Mouse (Mus musculus) brown adipose tissue, adult 24 weeks (tissue): ENCODE measurements around the gene Itpkc. TPM values are rescaled to one million over a fixed set of nuclear protein-coding genes. Genes with fewer than 3 reads are reported as not detected.
A peak's percentile ranks its signal among the peaks of the same experiment; 100 is the strongest.

Experiments
- H3K27ac ChIP-seq: fragments of 200-500 bp; replicated peaks from 2 replicates; pipeline ENCODE4 v1.5.1; 2012; ENCODE audit warnings: low read depth, mild to moderate bottlenecking, low read length
- H3K4me1 ChIP-seq: fragments of 200-500 bp; 2 replicates; pipeline ENCODE4 v1.6.1; 2012; ENCODE audit warnings: low read length, mixed read lengths; ENCODE audit not compliant: control insufficient read depth, insufficient read depth, insufficient read length
- H3K4me3 ChIP-seq: fragments of 200-500 bp; 2 replicates; pipeline ENCODE4 v1.5.1; 2012; ENCODE audit warnings: low read depth, mild to moderate bottlenecking, low read length, moderate library complexity; ENCODE audit not compliant: insufficient read depth
- polyA plus RNA-seq: library from polyadenylated mRNA; stranded (reverse); fragments of >200 nt; gene quantifications from 2 replicates; pipeline ENCODE4 v1.2.4, GENCODE M21; 2012; ENCODE audit not compliant: missing spikeins, insufficient read depth, insufficient read length

Itpkc gene
- polyA plus RNA-seq, 1 experiment = 2.2 TPM

GRCm38 (mm10) chr7:27167475-27168094, 60.9 kb downstream of the Itpkc start:
- H3K4me1 ChIP-seq = peaks cover 22% of the 10 kb centered on the region
- H3K27ac ChIP-seq = peak overlapping the region; percentile 90
- peak overlapping the region; percentile 70 for H3K4me3 ChIP-seq

GRCm38 (mm10) chr7:27166614-27167474, 61.6 kb downstream of the Itpkc start, which contains the start of gene Egln2:
Gene Egln2, minus strand, starts transcription at chr7:27166802.
- H3K4me3 ChIP-seq = peak within 1 kb of the TSS; percentile 89
- H3K4me1 ChIP-seq = peaks cover 22% of the 10 kb centered on the region

GRCm38 (mm10) chr7:27166229-27166613, 62.2 kb downstream of the Itpkc start:
- Histone ChIP-seq H3K4me1 (peaks cover 26% of the 10 kb centered on the region), H3K4me3 (peak overlapping the region; percentile 89), H3K27ac (peak overlapping the region; percentile 96)

More at GRCm38 (mm10) chr7:27166614-27167474, 61.6 kb downstream of the Itpkc start, which contains the start of gene Egln2:
- peak within 1 kb of the TSS; percentile 96 for H3K27ac ChIP-seq

DNA sequence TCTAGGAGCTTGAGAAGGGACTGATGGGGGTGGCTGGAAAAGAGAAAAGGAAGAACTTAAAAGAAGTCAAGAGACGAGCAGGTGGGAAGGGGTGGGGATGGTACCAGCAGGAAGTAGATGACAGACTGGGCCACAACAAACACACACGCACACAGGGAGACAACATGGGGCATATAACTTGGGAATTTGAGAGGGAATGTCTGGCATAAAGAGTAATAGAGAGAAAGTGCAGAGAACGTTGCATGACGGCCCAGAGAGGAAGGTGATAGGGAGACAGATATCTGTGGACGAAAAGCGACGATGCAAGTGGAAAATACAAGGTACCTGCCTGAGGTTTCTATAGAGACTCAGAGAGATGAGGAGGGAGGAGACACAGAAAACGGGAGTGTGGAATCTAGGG, 62.8 kb downstream of the Itpkc start:
- H3K4me1 ChIP-seq = peaks cover 30% of the 10 kb centered on the region
- H3K27ac ChIP-seq = peak overlapping the region; percentile 96
- peak overlapping the region; percentile 89 for H3K4me3 ChIP-seq

DNA sequence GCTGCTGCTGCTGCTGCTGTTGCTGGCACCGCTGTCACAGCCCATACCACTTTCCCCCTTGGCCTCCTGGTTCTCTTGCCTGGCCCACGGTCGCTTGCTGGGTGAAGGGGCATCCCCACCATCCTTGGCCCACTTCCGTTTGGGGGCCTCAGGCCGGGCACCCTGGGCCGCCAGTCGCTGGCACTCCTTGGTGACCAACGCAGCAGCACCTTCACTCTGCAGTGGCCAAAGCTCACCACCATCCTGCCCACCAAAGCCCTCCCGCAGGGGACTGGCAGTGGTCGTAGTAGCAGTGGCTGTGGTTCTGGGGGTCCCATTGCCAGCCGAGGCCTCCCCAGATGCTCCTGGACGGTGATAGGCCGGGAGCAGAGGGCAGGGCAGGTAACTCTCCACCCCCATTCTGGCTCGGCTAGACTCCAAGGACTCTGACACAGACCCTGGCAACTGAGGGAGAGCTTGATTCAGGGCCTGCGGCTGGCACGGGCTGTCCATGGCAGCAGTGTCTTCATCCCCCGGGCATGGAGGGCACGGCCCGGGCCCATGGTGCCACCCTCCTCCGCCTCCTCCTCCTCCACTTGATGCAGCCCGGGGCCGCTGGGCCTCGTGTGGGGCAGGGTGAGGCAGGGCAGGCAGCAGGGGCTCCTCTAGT, 63.3 kb downstream of the Itpkc start:
- Histone ChIP-seq H3K4me1 (peaks cover 36% of the 10 kb centered on the region), H3K27ac (peak overlapping the region; percentile 96; the same call in 1 of the 2 replicates), H3K4me3 (peak overlapping the region; percentile 89)

DNA sequence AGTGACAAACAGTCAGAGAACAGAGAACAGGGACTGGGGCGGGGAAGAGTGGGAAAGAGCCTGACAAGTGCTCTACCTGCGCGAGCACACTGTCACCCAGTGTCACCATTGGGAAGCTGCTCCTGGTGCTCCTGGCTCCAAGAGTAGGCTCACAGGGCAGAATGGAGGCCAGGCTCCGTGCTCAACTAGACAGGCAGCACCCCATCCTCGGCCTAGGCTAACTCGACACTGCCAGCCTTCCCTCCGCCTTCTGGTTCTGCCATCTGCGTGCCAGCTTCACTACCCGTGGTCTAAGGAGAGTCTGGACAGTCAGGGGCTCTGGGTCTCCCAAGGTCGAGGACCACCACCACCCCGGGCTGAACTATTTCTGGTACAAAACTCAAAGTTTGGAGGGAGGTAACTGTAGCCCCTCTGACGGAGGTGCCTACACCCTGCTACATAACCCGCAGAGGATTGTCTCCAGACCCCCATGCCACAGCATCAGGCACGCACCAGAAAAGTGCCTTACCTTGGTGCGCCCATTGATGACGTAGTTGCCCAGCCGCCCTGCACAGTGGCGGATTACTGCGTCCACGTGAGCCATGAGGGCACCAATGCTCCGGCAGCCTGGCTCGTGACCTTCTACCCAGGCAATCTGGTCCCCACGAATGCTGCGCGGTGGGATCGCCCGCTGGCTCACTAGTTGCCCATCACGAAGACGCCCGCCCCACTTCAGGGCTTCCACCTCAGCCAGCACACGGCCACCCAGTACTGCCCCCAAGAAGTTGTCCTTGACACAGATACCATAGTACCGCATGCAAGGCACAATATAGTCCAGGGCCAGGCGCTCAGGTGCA, 64.1 kb downstream of the Itpkc start:
- Histone ChIP-seq H3K4me1 (peaks cover 39% of the 10 kb centered on the region), H3K27ac (no peak overlapping the region), H3K4me3 (peak overlapping the region; percentile 89; the same call in 1 of the 2 replicates)

DNA sequence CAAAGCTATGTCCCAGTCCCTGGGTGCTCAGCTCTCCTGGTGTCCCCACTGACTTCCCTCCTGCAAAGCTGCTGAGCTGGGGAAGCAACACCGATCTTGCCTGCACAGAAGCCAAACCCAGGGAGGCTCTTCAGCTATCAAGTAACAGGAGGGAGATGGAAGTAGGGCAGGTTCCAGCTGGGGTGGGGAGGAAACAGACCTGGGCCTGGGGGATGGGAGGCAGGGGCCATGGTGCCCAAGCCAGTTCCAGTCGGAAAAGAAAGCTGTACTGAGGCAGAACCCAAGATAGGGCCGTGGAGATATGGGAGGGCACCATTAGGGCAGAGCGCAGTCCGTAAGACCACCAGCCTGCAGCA, 65.0 kb downstream of the Itpkc start:
- no peak overlapping the region for H3K4me3 ChIP-seq
- peaks cover 39% of the 10 kb centered on the region for H3K4me1 ChIP-seq
- H3K27ac ChIP-seq = no peak overlapping the region

DNA sequence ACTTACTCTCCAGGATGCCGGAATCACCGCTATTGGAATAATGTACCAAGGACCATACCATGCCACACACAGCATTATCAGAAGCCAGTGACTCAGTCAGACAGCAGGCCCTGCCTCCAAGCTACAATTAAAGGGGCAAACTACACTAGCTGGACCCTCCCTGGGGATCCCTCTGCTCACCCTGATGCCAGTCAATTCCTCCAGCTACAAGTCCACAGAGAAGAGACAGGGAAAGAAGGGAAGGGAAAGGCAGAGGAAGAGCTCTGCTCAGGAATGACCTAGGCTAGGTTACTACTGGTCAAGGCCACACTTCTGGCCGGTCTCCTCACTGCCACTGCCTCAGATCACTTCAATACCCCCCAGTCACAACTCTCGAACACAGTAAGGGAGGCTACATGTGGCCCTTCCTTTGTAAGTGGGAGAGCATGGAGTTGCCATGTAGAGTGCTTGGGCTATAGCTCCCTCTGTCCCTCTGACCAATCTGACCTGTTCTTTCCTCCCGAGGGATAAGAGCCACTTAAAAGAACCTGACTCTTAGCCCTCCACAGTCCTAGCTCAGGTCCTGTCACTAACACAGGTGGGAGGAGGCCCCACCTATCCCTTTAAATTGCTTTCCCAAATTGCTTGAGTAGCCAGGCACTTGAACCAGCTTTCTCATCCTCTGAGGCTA, 65.5 kb downstream of the Itpkc start:
- Histone ChIP-seq H3K27ac (0 out of 2 replicates have a peak overlapping the region, but pooled peaks have one; percentile 2), H3K4me1 (peaks cover 39% of the 10 kb centered on the region), H3K4me3 (no peak overlapping the region)

- Histone ChIP-seq H3K4me3 (no peak overlapping the region), H3K27ac (no peak overlapping the region), H3K4me1 (peaks cover 39% of the 10 kb centered on the region)
Measured at GRCm38 (mm10) chr7:27161744-27162143, 66.7 kb downstream of the Itpkc start.

DNA sequence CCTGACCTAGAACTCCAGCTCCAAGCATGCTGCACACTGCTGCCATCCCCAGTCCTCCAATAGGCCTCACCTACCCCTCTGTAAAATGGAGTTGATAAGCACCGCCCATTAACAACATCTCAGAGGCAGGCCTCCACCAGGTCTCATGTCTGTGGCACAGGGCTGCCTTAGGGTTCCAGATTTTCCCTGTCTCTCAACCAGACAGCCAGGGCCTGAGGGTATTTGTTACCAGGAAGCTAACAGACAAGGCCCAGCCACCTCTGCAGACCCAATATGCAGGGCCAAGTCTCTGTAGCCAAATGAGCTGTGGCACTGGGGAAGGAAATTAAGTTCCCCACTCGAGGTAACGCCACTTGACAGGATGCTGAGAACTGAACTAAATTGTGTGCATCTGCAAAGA, 67.5 kb downstream of the Itpkc start:
- H3K4me3 ChIP-seq = no peak overlapping the region
- 0 out of 2 replicates have a peak overlapping the region, but pooled peaks have one; percentile 3 for H3K27ac ChIP-seq
- peaks cover 39% of the 10 kb centered on the region for H3K4me1 ChIP-seq

DNA sequence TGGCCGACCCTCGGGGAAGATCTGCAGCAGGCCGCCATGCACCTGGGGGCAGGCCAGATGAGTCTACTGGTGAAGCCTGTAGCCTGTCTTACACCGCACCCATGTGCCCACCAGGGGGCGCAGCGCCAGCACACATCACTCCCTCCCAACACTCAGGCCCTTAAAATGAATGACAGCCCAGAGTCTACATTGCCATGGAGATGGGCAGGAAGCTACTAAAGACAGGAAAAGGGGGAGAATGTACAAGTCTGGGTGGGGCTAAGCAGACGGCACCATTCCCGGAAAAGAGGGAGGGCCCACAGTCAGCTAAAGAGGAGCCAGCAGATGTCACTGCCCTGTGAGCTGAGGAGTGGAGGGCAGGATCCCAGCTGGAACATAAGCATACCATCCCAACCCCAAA, 68.6 kb downstream of the Itpkc start:
- H3K4me1 ChIP-seq = peaks cover 32% of the 10 kb centered on the region
- H3K4me3 ChIP-seq = no peak overlapping the region; the same call in 1 of the 2 replicates
- peak overlapping the region; percentile 51 for H3K27ac ChIP-seq

GRCm38 (mm10) chr7:27159256-27159655, 69.2 kb downstream of the Itpkc start:
- H3K4me3 ChIP-seq = no peak overlapping the region
- H3K27ac ChIP-seq = no peak overlapping the region
- peaks cover 27% of the 10 kb centered on the region for H3K4me1 ChIP-seq

GRCm38 (mm10) chr7:27158171-27158570, 70.3 kb downstream of the Itpkc start:
- no peak overlapping the region for H3K27ac ChIP-seq
- H3K4me1 ChIP-seq = peaks cover 21% of the 10 kb centered on the region
- H3K4me3 ChIP-seq = no peak overlapping the region
